Mouse (Mus musculus) adrenal gland, adult 2 months (tissue): Measurements from ENCODE around the gene Bhlhe40. TPM values are rescaled to one million over a fixed set of nuclear protein-coding genes. Genes with fewer than 3 reads are reported as not detected.

Experiments used
- DNase-seq: peaks from one replicate; pipeline ENCODE4 v3.0.0; 2021
- polyA plus RNA-seq: library from polyadenylated mRNA; depleted of rRNA; stranded (reverse); fragments of >200 nt; gene quantifications from 2 replicates; pipeline ENCODE4 v1.2.3, GENCODE M21; 2012
- total RNA-seq, 2 experiments: library from RNA; stranded (reverse); gene quantifications; 2 replicates each; pipeline ENCODE4 v1.2.3; 2021

Bhlhe40 gene
- total and polyA plus RNA-seq, 3 experiments, result 50.5 to 91.7 (median 61.4) TPM

DNA sequence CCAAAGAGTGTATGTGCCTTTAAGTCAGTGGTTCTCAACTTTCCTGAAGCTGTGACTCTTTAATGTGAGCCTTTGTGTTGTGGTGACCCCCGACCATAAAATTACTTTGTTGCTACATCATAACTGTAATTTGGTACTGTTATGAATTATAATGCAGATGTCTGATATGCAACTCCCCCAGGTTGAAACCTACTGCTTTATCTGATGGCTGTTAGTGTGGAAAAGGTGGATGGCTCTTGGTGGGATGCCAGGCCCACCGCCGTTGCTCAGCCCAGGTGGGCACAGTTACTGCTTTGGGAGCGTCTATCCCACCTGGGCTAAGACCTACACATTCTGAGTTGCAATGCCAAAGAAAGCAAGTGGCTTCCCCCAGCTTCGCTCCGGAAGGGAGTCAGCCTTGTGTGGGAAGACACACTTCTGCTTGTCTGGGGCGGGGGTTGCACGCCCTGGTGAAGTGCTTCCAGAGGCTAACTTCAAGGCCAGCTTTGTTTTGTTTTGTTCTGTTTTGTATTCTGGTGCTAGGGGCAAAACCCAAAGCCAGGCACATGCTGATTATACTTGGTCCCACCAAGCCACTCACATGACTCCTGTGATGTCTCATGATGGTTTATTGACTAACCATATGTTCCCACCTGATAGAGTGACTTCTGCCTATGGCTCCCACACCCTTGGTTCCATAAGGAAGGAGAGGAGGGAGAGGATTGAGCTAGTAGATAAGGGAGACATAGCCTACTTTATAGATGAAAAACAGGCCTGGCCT is 34.7 kb downstream of the Bhlhe40 start:
- no peak for DNase-seq

GRCm38 (mm10) chr6:108695844-108696821 is 35.7 kb downstream of the Bhlhe40 start:
- DNase-seq, result no peak

- DNase-seq, result no peak
Measured at GRCm38 (mm10) chr6:108696822-108697202, 36.4 kb downstream of the Bhlhe40 start.

DNA sequence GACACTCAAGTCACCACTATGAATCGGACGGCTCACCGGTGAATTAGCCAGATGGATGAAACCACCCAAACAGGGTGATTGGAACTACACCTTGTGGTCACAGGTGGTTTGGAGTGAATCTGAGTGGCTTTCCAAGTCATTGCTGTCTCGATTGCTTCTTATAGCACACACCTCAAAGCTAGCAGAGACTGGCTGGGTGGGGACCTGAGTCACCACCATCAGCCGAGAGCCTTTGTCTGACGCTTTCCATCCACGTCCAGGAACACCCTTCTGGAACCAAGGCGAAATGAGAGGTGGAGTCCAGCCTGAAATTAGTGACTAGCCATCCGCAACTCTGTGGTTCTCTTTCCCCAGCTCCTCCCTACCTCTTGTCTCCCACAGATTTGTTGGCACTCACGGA is 36.9 kb downstream of the Bhlhe40 start:
- DNase-seq, result no peak

DNA sequence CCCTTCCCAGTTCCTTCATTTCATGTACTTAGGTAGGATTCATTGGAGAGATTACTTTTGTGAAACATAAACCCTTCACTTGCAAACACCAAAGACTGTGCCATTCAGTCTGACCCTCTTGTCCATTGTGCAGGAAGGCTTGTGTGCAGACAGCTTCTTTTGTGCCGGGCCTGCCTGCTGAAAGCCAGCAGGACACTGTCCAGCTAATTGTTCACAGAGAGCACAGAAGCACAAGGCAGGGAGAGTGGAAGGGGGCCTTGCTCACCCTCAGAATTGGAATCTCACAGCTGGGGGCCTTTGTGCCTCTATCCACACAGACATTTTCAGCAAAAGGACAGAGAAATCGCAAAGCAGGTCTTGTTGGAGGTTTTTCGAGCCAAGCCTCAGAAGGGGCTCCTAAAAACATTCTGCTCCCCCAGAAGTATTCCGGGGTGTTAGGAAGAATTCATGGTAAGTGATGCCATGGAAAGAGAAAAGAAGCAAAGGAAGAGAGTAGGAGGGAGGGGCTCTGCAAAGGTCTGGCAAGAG is 38.0 kb downstream of the Bhlhe40 start:
- DNase-seq, result no peak

DNA sequence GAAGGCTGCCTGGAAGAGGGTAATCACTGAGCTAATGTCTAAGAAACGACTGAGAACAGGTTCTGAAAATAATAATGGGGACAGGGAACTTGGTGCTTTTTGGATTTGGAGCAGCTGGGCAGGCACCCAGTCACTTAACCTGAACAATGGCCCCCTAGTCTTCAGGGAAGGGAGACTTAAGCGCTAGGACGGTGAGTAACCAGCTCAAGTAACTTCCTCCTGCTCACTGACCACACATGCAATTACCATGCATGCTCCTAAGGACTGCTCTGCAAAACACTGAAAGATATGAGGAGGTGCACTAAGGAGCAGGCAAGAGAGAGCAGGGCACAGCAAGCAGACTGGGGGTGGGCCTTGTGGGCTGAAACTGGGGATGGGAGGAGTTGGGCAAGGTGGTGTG is 39.2 kb downstream of the Bhlhe40 start:
- DNase-seq, result no peak

DNA sequence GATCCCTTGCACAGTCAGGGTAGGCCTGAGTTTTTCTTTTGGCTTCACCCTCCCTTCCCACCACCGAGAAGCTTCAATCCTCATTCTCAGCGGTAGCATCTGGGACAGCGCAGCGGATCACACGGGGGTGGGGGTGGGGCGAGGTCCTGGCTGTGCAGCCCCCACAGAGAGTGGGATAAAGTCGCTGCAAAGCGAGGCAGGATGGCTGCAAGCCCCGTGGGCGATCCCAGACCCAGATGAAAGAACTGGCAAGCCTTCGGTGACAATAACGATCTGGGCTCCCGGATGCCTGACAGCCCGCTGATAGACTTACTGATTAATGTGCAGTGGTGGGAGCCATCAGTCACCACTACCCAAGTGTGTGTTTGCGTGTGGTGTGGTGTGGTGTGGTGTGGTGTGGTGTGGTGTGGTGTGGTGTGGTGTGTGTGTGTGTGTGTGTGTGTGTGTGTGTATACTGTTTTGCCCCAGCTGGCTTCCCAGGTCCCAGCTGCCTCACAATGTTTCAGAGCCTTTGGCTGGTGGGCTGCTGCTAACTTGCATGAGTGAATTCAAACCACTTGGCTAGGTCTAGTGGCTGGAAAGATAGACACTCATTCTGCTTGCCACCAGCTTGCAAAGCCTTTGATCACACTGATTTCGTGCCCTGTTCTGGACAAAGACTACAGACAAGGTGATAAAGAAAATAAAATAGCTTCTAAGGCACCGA is 40.4 kb downstream of the Bhlhe40 start:
- DNase-seq, result no peak

DNA sequence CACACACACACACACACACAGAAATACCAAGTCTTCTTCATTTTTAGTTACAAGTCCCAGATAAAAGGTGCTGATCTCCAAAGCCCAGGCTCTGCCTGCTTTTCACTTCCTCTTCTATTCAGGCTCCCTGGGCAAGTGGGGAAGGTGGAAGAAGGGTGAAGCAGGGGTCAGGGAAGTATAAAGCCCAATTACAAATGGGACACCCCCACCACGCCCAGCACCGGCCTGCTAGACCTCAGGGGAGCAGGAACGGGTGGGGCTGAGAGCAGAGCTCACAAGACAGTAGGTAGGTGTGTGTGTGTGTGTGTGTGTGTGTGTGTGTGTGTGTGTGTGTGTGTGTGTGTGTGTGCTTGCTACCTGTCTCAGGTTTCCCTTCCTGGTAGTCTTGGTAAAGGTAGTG is 42.2 kb downstream of the Bhlhe40 start:
- DNase-seq, result no peak

DNA sequence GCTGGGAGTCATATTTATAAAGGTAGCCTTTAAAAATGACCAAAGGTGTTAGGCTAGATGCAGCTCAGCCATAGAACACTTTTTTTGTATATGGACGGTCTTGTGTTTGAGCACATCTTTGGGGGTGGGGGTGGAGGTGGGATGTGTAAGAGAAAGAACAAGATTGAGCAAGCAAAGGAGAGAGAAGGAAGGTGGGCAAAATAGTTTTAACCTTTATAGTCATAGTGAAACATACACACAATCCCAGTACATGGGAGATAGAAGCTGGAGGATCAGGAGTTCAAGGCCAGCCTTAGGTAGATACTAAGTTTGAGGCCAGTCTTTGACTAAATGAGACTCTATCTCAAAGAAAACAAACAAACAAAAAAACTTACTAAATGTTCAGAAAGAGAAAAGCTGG is 42.7 kb downstream of the Bhlhe40 start:
- no peak for DNase-seq

- DNase-seq, result no peak
Measured at GRCm38 (mm10) chr6:108704316-108705080, 44.1 kb downstream of the Bhlhe40 start.

- peak; percentile 64 for DNase-seq
Measured at GRCm38 (mm10) chr6:108705957-108706356, 45.5 kb downstream of the Bhlhe40 start.

DNA sequence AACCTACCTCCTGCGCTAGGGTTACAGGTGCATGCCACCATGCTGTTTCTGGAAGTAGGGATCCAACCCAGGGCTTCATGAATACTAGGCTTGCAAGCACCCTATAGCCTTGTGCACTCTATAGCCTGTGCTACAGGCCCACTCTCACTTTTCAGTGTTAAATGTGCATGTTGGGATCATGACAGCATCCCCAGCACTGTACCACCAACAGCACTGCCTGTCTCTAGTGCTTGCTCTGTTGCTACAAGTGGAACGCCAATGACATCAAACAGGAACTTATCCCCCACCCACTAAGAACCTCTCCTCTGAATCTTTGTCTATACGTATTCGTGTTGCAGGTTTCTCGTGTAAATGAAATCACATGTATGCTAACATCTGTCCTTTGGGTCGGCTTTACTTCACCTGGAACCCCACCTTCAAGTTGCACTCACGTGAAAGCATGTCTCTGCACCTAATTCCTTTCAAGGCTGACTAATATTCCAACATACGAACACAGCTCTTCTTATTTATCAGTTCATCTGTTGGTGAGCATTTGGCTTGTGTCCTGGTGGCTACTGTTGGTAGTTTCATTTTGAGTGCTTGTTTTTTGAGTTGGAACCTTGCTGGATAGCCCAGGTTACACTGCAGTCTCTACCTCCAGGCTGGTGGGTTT is 46.7 kb downstream of the Bhlhe40 start:
- DNase-seq, result no peak

DNA sequence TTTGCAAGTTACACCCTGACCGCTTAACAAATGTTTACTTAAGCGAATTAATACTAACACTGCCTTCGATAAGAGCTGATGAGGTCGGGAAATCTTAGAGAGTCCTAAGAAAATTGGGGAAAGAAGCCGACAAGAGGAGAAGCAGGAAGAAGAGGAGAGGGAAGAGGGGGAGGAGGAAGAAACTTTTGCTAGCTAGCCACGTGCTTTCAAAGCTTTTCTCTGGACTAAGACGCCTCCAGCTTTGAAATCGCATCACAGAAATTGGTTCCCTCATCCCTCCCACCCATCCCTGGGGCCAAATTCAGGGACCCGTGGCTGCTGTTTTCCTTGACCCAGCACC is 48.7 kb downstream of the Bhlhe40 start:
- no peak for DNase-seq

DNA sequence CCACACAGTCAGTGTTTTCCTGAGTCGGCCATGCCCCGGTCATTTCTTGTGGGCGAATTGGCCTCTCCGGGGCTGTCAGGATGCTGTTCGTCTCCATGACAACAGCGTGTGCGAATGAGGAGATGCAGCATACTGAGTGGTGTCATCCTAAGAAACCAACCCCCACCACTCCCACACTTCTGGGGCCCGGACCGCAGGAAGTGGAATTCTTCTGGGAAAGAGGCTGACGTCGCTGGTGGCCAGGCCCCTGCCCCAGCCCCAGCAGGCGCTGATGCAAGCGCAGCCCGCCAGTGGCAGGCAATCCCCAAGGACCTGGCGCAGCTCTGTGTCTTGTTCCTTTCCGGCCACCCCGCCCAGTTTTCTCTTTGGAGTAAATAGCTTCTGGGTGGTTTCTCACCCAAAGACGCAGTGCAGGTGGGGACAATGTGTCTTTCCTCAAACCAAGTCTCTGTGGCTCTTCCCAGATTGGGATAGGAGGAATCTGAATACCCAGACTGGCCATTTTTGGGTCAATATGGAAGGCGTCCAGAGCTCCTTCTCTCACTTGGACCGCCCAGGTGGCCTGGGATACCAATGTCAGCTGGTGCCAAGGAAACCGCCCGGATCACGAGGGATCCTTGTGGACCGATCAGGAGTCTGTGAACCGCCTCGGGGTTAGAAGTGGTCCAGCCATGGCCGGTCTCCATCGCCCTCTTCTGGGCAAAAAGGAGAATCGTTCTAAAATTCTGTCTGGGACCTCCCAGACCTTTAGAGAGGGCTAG is 49.2 kb downstream of the Bhlhe40 start:
- DNase-seq, result peak; percentile 86

GRCm38 (mm10) chr6:108710667-108711066 is 50.2 kb downstream of the Bhlhe40 start:
- no peak for DNase-seq

DNA sequence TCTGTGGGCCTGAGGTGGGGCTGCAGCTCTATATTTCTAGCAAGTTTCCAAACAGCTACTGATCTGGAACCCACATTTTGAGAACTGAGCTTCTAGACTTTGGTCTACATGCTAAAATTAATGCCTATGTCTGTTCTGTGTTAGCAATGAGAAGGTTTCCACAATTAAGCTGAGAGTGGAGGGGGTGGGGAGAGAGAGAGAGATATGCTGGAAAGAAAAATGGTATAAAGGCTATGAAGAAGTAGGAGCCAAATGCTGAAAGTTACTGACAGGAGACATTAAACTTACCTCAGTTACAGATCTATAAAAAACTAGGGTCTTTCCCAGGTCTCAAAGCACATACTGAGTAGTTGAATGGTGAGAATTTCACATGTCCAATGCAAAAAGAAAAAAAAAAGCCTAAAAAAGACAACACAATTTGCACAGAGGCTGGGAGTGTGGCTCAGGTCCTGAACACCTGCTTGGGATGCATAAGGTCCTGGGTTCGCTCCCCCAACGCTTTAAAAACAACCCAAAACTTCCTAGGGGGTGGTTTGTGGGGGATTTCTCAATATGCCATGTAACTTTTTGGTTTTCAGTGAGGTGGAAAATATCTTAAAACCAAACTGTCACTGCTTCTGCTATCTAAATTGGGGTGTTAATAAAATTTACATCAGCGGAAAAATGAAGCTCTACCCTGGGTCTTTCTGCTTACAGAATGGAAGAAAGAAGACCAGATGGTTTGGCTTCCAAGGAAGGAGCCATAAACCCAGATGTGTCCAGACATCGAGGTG is 50.9 kb downstream of the Bhlhe40 start:
- DNase-seq, result no peak

GRCm38 (mm10) chr6:108712148-108712547 is 51.7 kb downstream of the Bhlhe40 start:
- DNase-seq, result no peak

GRCm38 (mm10) chr6:108713175-108713974 is 52.9 kb downstream of the Bhlhe40 start:
- DNase-seq, result no peak
